Mouse (Mus musculus): ENCODE measurements around the gene Gtf3a. TPM values are rescaled to one million over a fixed set of nuclear protein-coding genes. Genes with fewer than 3 reads are reported as not detected.

The Gtf3a gene
- total and polyA plus RNA-seq, 3 experiments, result 110 to 133 (median 130) TPM

- TF ChIP-seq ZNF384 (IDR thresholded peaks at IDR 0.05; ENCODE audit: low read depth, low read length) (peak; percentile 100; the same call in 1 of the 2 replicates), GABPA (IDR thresholded peaks at IDR 0.05; ENCODE audit: insufficient replicate concordance, low read depth, low read length) (no peak), MAZ (IDR thresholded peaks at IDR 0.05; ENCODE audit: low read depth, low read length) (0 out of 2 replicates have a peak, but pooled peaks have one; percentile 27), JUND (conservative IDR thresholded peaks at IDR 0.05; ENCODE audit: low read depth, low read length) (no peak)
- Histone ChIP-seq H3K4me3 (replicated peaks in 1 of 3; ENCODE audit: low read depth in 2 of 3, low read length in 2 of 3, poor library complexity in 1 of 3) (peak overlapping the region in 2 of 3 experiments; percentile 93 to 94), H3K27me3 (replicated peaks) (no peaks in the 10 kb centered on the region), H3K4me1 (ENCODE audit: control insufficient read depth in 1 of 2, insufficient read depth in 2 of 2) (peaks cover 5 to 21% of the 10 kb centered on the region in 2 experiments), H3K9ac (ENCODE audit: insufficient read depth, low read depth) (peak overlapping the region; percentile 35; the same call in 1 of the 2 replicates), H3K27ac (ENCODE audit: insufficient read depth, low read depth) (no peak overlapping the region), H3K4me2 (ENCODE audit: insufficient read depth, low read depth, poor library complexity, severe bottlenecking) (peak overlapping the region; percentile 32; the same call in 1 of the 2 replicates), H3K36me3 (replicated peaks in 1 of 2; ENCODE audit: control insufficient read depth in 1 of 2, insufficient read depth in 1 of 2, low read length in 1 of 2) (peaks cover 8 to 27% of the 10 kb centered on the region in 2 experiments), H3K79me2 (replicated peaks; ENCODE audit: control insufficient read depth, extremely low read depth, insufficient read depth, poor library complexity, severe bottlenecking) (peaks cover 8% of the 10 kb centered on the region), H3K9me3 (replicated peaks; ENCODE audit: low read length) (no peaks in the 10 kb centered on the region)
- dilution Hi-C loops (cut with MboI; ENCODE audit: extremely low pct_ligation_motif_present, extremely low pct_unique_long_range_greater_than_20kb, low sequenced_read_pairs) (no loop called here), in situ Hi-C loops (cut with MboI; ENCODE audit: low pct_ligation_motif_present, low pct_unique_long_range_greater_than_20kb, low sequenced_read_pairs) (no loop called here)
- DNase-seq (ENCODE audit: extremely low read depth), result no peak
These were observed 15.5 kb downstream of the Gtf3a start for GRCm38 (mm10) chr5:146963937-146964278.

GRCm38 (mm10) chr5:146968695-146969393, 20.4 kb downstream of the Gtf3a start:
- Histone ChIP-seq H3K27me3 (replicated peaks) (no peaks in the 10 kb centered on the region), H3K4me3 (replicated peaks in 1 of 3; ENCODE audit: low read depth in 2 of 3, low read length in 2 of 3, poor library complexity in 1 of 3) (no peak overlapping the region), H3K4me1 (ENCODE audit: control insufficient read depth in 1 of 2, insufficient read depth in 2 of 2) (peaks cover 0 to 12% of the 10 kb centered on the region in 2 experiments; a peak in 2 of 4 replicates), H3K79me2 (replicated peaks; ENCODE audit: control insufficient read depth, extremely low read depth, insufficient read depth, poor library complexity, severe bottlenecking) (no peaks in the 10 kb centered on the region), H3K9me3 (replicated peaks; ENCODE audit: low read length) (no peaks in the 10 kb centered on the region), H3K36me3 (replicated peaks in 1 of 2; ENCODE audit: control insufficient read depth in 1 of 2, insufficient read depth in 1 of 2, low read length in 1 of 2) (no peaks in the 10 kb centered on the region), H3K4me2 (ENCODE audit: insufficient read depth, low read depth, poor library complexity, severe bottlenecking) (no peak overlapping the region), H3K27ac (ENCODE audit: insufficient read depth, low read depth) (no peak overlapping the region), H3K9ac (ENCODE audit: insufficient read depth, low read depth) (no peak overlapping the region)
- TF ChIP-seq ETS1 (conservative IDR thresholded peaks at IDR 0.05; ENCODE audit: low read depth, low read length) (no peak), HCFC1 (IDR thresholded peaks at IDR 0.05; ENCODE audit: low read depth, low read length) (no peak)
- DNase-seq (ENCODE audit: extremely low read depth), result no peak
- dilution Hi-C loops (cut with MboI; ENCODE audit: extremely low pct_ligation_motif_present, extremely low pct_unique_long_range_greater_than_20kb, low sequenced_read_pairs), result no loop called here
- in situ Hi-C loops (cut with MboI; ENCODE audit: low pct_ligation_motif_present, low pct_unique_long_range_greater_than_20kb, low sequenced_read_pairs), result no loop called here

GRCm38 (mm10) chr5:146971776-146972561, 23.5 kb downstream of the Gtf3a start:
- no peaks in the 10 kb centered on the region for H3K79me2 ChIP-seq (replicated peaks; ENCODE audit: control insufficient read depth, extremely low read depth, insufficient read depth, poor library complexity, severe bottlenecking)
- H3K4me1 ChIP-seq (ENCODE audit: control insufficient read depth in 1 of 2, insufficient read depth in 2 of 2), result peaks cover 0 to 7% of the 10 kb centered on the region in 2 experiments; a peak in 2 of 4 replicates
- no peak for DNase-seq (ENCODE audit: extremely low read depth)
- H3K36me3 ChIP-seq (replicated peaks in 1 of 2; ENCODE audit: control insufficient read depth in 1 of 2, insufficient read depth in 1 of 2, low read length in 1 of 2), result no peaks in the 10 kb centered on the region
- H3K9me3 ChIP-seq (replicated peaks; ENCODE audit: low read length), result no peaks in the 10 kb centered on the region
- H3K27me3 ChIP-seq (replicated peaks), result no peaks in the 10 kb centered on the region
- no peak for TF ChIP-seq USF1 (IDR thresholded peaks at IDR 0.05; ENCODE audit: low read depth, low read length)
- TF ChIP-seq ZKSCAN1 (IDR thresholded peaks at IDR 0.05; ENCODE audit: borderline replicate concordance, low read depth, low read length), result no peak
- in situ Hi-C loops (cut with MboI; ENCODE audit: low pct_ligation_motif_present, low pct_unique_long_range_greater_than_20kb, low sequenced_read_pairs), result no loop called here
- no peak overlapping the region for H3K9ac ChIP-seq (ENCODE audit: insufficient read depth, low read depth)
- H3K27ac ChIP-seq (ENCODE audit: insufficient read depth, low read depth), result no peak overlapping the region
- dilution Hi-C loops (cut with MboI; ENCODE audit: extremely low pct_ligation_motif_present, extremely low pct_unique_long_range_greater_than_20kb, low sequenced_read_pairs), result no loop called here
- no peak overlapping the region; the same call in 1 of the 2 replicates for H3K4me2 ChIP-seq (ENCODE audit: insufficient read depth, low read depth, poor library complexity, severe bottlenecking)
- H3K4me3 ChIP-seq (replicated peaks in 1 of 3; ENCODE audit: low read depth in 2 of 3, low read length in 2 of 3, poor library complexity in 1 of 3), result no peak overlapping the region
